Mouse (Mus musculus): ENCODE measurements at regions not wholly inside any gene's neighbourhood (a gene's known extent, or its start where the extent isn't known, plus 50 kb on each side); places are given as distances from the start of the nearest gene placed in this dataset.

- Histone ChIP-seq H3K27me3 (0 out of 2 replicates have a peak, but pooled peaks cover 4% of the 10 kb centered on the region), H3K4me1 (replicated peaks) (peaks cover 21% of the 10 kb centered on the region), H3K4me3 (replicated peaks) (no peak overlapping the region), H3K9me3 (no peaks in the 10 kb centered on the region), H3K27ac (no peak overlapping the region), H3K4me2 (replicated peaks) (no peak overlapping the region), H3K36me3 (no peaks in the 10 kb centered on the region), H3K9ac (replicated peaks) (no peak overlapping the region; the same call in 1 of the 2 replicates)
- 27% methylated on average over 8 of the region's 8 CpGs for WGBS
- ATAC-seq: peak; percentile 95
Measured at GRCm38 (mm10) chr13:71248261-71249031, 406.8 kb upstream of the Adamts16 start.

- H3K27me3 ChIP-seq: 0 out of 2 replicates have a peak, but pooled peaks cover 4% of the 10 kb centered on the region
- H3K36me3 ChIP-seq: no peaks in the 10 kb centered on the region
- no peak overlapping the region for H3K27ac ChIP-seq
- ATAC-seq: no peak
- H3K4me3 ChIP-seq (replicated peaks): no peak overlapping the region
- H3K9me3 ChIP-seq: no peaks in the 10 kb centered on the region
- H3K4me2 ChIP-seq (replicated peaks): no peak overlapping the region
- no peak overlapping the region for H3K9ac ChIP-seq (replicated peaks)
- peaks cover 21% of the 10 kb centered on the region for H3K4me1 ChIP-seq (replicated peaks)
Measured at GRCm38 (mm10) chr13:71247241-71247640, 405.6 kb upstream of the Adamts16 start.

- Histone ChIP-seq H3K4me2 (replicated peaks) (no peak overlapping the region), H3K27ac (no peak overlapping the region), H3K4me1 (replicated peaks) (peaks cover 14% of the 10 kb centered on the region), H3K4me3 (replicated peaks) (no peak overlapping the region), H3K27me3 (0 out of 2 replicates have a peak, but pooled peaks cover 4% of the 10 kb centered on the region), H3K36me3 (no peaks in the 10 kb centered on the region), H3K9ac (replicated peaks) (no peak overlapping the region), H3K9me3 (no peaks in the 10 kb centered on the region)
- WGBS: 84% methylated on average over 4 of the region's 4 CpGs
- ATAC-seq: no peak
Measured at GRCm38 (mm10) chr13:71245326-71245725, 403.7 kb upstream of the Adamts16 start.

- no peak overlapping the region for H3K4me2 ChIP-seq (replicated peaks)
- 0 out of 2 replicates have a peak, but pooled peaks cover 3% of the 10 kb centered on the region for H3K27me3 ChIP-seq
- H3K9me3 ChIP-seq: no peaks in the 10 kb centered on the region
- H3K9ac ChIP-seq (replicated peaks): no peak overlapping the region
- WGBS: 72% methylated on average over 4 of the region's 4 CpGs
- no peak overlapping the region for H3K27ac ChIP-seq
- no peak overlapping the region for H3K4me3 ChIP-seq (replicated peaks)
- H3K4me1 ChIP-seq (replicated peaks): no peaks in the 10 kb centered on the region; the same call in 1 of the 2 replicates
- ATAC-seq: no peak
- H3K36me3 ChIP-seq: no peaks in the 10 kb centered on the region
Measured at GRCm38 (mm10) chr13:71239782-71240181, 398.2 kb upstream of the Adamts16 start.

- Histone ChIP-seq H3K4me1 (replicated peaks) (no peaks in the 10 kb centered on the region), H3K36me3 (no peaks in the 10 kb centered on the region), H3K4me2 (replicated peaks) (no peak overlapping the region), H3K27me3 (0 out of 2 replicates have a peak, but pooled peaks cover 3% of the 10 kb centered on the region), H3K27ac (no peak overlapping the region), H3K9ac (replicated peaks) (no peak overlapping the region), H3K9me3 (no peaks in the 10 kb centered on the region), H3K4me3 (replicated peaks) (no peak overlapping the region)
- no peak for ATAC-seq
- WGBS: 92% methylated on average over 4 of the region's 4 CpGs
Measured at GRCm38 (mm10) chr13:71235338-71235737, 393.7 kb upstream of the Adamts16 start.

- Histone ChIP-seq H3K4me3 (replicated peaks) (no peak overlapping the region), H3K27ac (no peak overlapping the region), H3K9me3 (no peaks in the 10 kb centered on the region), H3K4me2 (replicated peaks) (no peak overlapping the region), H3K4me1 (replicated peaks) (no peaks in the 10 kb centered on the region), H3K27me3 (no peaks in the 10 kb centered on the region), H3K36me3 (no peaks in the 10 kb centered on the region), H3K9ac (replicated peaks) (no peak overlapping the region)
- WGBS: 68% methylated on average over 5 of the region's 5 CpGs
- no peak for ATAC-seq
Measured at GRCm38 (mm10) chr13:71231182-71231581, 389.6 kb upstream of the Adamts16 start.

GRCm38 (mm10) chr13:71214776-71215175 lies 373.2 kb upstream of the Adamts16 start:
- H3K9ac ChIP-seq (replicated peaks): no peak overlapping the region
- WGBS: 60% methylated on average over 5 of the region's 5 CpGs
- peaks cover 2% of the 10 kb centered on the region; the same call in 1 of the 2 replicates for H3K27me3 ChIP-seq
- H3K4me2 ChIP-seq (replicated peaks): no peak overlapping the region
- H3K4me1 ChIP-seq (replicated peaks): peaks cover 14% of the 10 kb centered on the region
- no peak overlapping the region for H3K27ac ChIP-seq
- no peaks in the 10 kb centered on the region for H3K9me3 ChIP-seq
- H3K36me3 ChIP-seq: no peaks in the 10 kb centered on the region
- no peak overlapping the region for H3K4me3 ChIP-seq (replicated peaks)
- no peak for ATAC-seq

- peaks cover 7% of the 10 kb centered on the region for H3K27me3 ChIP-seq
- no peaks in the 10 kb centered on the region for H3K9me3 ChIP-seq
- H3K4me2 ChIP-seq (replicated peaks): no peak overlapping the region
- no peak overlapping the region for H3K9ac ChIP-seq (replicated peaks)
- WGBS: 28% methylated on average over 4 of the region's 4 CpGs
- peak; percentile 79; the same call in 1 of the 2 replicates for ATAC-seq
- H3K36me3 ChIP-seq: no peaks in the 10 kb centered on the region
- peaks cover 14% of the 10 kb centered on the region for H3K4me1 ChIP-seq (replicated peaks)
- peak overlapping the region; percentile 3; the same call in 1 of the 2 replicates for H3K27ac ChIP-seq
- no peak overlapping the region for H3K4me3 ChIP-seq (replicated peaks)
Measured at GRCm38 (mm10) chr13:71211363-71211762, 369.8 kb upstream of the Adamts16 start.

GRCm38 (mm10) chr13:71210658-71211251 lies 369.1 kb upstream of the Adamts16 start:
- no peak overlapping the region for H3K9ac ChIP-seq (replicated peaks)
- H3K27ac ChIP-seq: peak overlapping the region; percentile 44
- H3K36me3 ChIP-seq: no peaks in the 10 kb centered on the region
- H3K4me3 ChIP-seq (replicated peaks): no peak overlapping the region
- H3K27me3 ChIP-seq: peaks cover 7% of the 10 kb centered on the region
- peak; percentile 68 for ATAC-seq
- H3K4me2 ChIP-seq (replicated peaks): no peak overlapping the region
- WGBS: 5% methylated on average over 7 of the region's 7 CpGs
- no peaks in the 10 kb centered on the region for H3K9me3 ChIP-seq
- H3K4me1 ChIP-seq (replicated peaks): peaks cover 17% of the 10 kb centered on the region

GRCm38 (mm10) chr13:71205708-71206107 lies 364.1 kb upstream of the Adamts16 start:
- H3K27ac ChIP-seq: no peak overlapping the region
- WGBS: 27% methylated on average over 3 of the region's 3 CpGs
- peak; percentile 78 for ATAC-seq

GRCm38 (mm10) chr13:71200656-71201055 lies 359.0 kb upstream of the Adamts16 start:
- no peaks in the 10 kb centered on the region for H3K9me3 ChIP-seq
- H3K36me3 ChIP-seq: no peaks in the 10 kb centered on the region
- no peak overlapping the region for H3K4me3 ChIP-seq (replicated peaks)
- 55% methylated on average over 3 of the region's 3 CpGs for WGBS
- H3K9ac ChIP-seq (replicated peaks): no peak overlapping the region
- H3K4me1 ChIP-seq (replicated peaks): peaks cover 10% of the 10 kb centered on the region
- H3K27me3 ChIP-seq: no peaks in the 10 kb centered on the region
- H3K4me2 ChIP-seq (replicated peaks): no peak overlapping the region
- ATAC-seq: no peak
- no peak overlapping the region for H3K27ac ChIP-seq

More at GRCm38 (mm10) chr13:71205708-71206107, 364.1 kb upstream of the Adamts16 start:
- Histone ChIP-seq H3K9ac (replicated peaks) (no peak overlapping the region), H3K4me1 (replicated peaks) (peaks cover 12% of the 10 kb centered on the region), H3K27me3 (peaks cover 5% of the 10 kb centered on the region; the same call in 1 of the 2 replicates), H3K4me3 (replicated peaks) (no peak overlapping the region), H3K36me3 (no peaks in the 10 kb centered on the region), H3K9me3 (no peaks in the 10 kb centered on the region), H3K4me2 (replicated peaks) (no peak overlapping the region)

- no peak overlapping the region for H3K9ac ChIP-seq (replicated peaks)
- ATAC-seq: no peak
- H3K36me3 ChIP-seq: no peaks in the 10 kb centered on the region
- no peaks in the 10 kb centered on the region for H3K27me3 ChIP-seq
- peaks cover 4% of the 10 kb centered on the region; the same call in 1 of the 2 replicates for H3K4me1 ChIP-seq (replicated peaks)
- no peak overlapping the region for H3K4me2 ChIP-seq (replicated peaks)
- H3K9me3 ChIP-seq: no peaks in the 10 kb centered on the region
- 87% methylated on average over 4 of the region's 4 CpGs for WGBS
- no peak overlapping the region for H3K27ac ChIP-seq
- no peak overlapping the region for H3K4me3 ChIP-seq (replicated peaks)
Measured at GRCm38 (mm10) chr13:71195675-71196074, 354.1 kb upstream of the Adamts16 start.
